Comparison of ENCODE assay signal across 8 mouse cellular contexts in genomic region chr4:120369861-120370366, GRCm38 (mm10). TPM values are rescaled to one million over a fixed set of nuclear protein-coding genes. Genes with fewer than 3 reads are reported as not detected.
DNase-seq lines count a peak whose midpoint lies in the region; ATAC-seq and TF ChIP-seq lines count a peak whose summit lies in the region.

No protein-coding gene starts in this region.

- no peaks in the 10 kb centered on the region for H3K4me1 ChIP-seq in embryonic facial prominence, embryonic 14.5 days (ENCODE audit: control insufficient read depth, insufficient read depth, low read length)
- peaks cover 53% of the 10 kb centered on the region for H3K4me1 ChIP-seq in hindbrain, embryonic 13.5 days (replicated peaks)
- H3K4me1 ChIP-seq in midbrain, embryonic 14.5 days (ENCODE audit: control insufficient read depth, insufficient read depth, low read length): peaks cover 46% of the 10 kb centered on the region
- no peaks in the 10 kb centered on the region for H3K4me1 ChIP-seq in thymus, adult 2 months (replicated peaks; ENCODE audit: control insufficient read depth, insufficient read depth, low read length)
- H3K4me1 ChIP-seq in kidney, embryonic 16.5 days (ENCODE audit: insufficient read depth, low read length): peaks cover 15% of the 10 kb centered on the region

- DNase-seq in gastrocnemius, postnatal 14 days: peak; percentile 15
- DNase-seq in gastrocnemius, adult 8-10 months (ENCODE audit: low spot score in 2 of 2): no peak
- DNase-seq in embryonic facial prominence, embryonic 14.5 days (ENCODE audit: low spot score): peak; percentile 20
- peak; percentile 70 for DNase-seq in midbrain, embryonic 14.5 days
- no peak for DNase-seq in thymus, adult 18-20 months
- DNase-seq in thymus, adult 2 months: no peak

- peak; percentile 51; the same call in 1 of the 2 replicates for ATAC-seq in embryonic facial prominence, embryonic 14.5 days (ENCODE audit: low read depth)
- ATAC-seq in hindbrain, embryonic 13.5 days (ENCODE audit: low FRiP score): peak; percentile 56; the same call in 1 of the 2 replicates
- ATAC-seq in midbrain, embryonic 14.5 days (ENCODE audit: low FRiP score, low TSS enrichment): peak; percentile 59
- ATAC-seq in kidney, embryonic 16.5 days (ENCODE audit: low FRiP score, low TSS enrichment): no peak

- no peak overlapping the region for H3K9ac ChIP-seq in embryonic facial prominence, embryonic 14.5 days (ENCODE audit: low read depth, low read length)
- H3K9ac ChIP-seq in hindbrain, embryonic 13.5 days: 0 out of 2 replicates have a peak overlapping the region, but pooled peaks have one; percentile 35
- H3K9ac ChIP-seq in midbrain, embryonic 14.5 days (replicated peaks; ENCODE audit: low read length): 0 out of 2 replicates have a peak overlapping the region, but pooled peaks have one; percentile 0
- H3K9ac ChIP-seq in kidney, embryonic 16.5 days (replicated peaks; ENCODE audit: low read length): no peak overlapping the region

- H3K27ac ChIP-seq in embryonic facial prominence, embryonic 14.5 days (replicated peaks; ENCODE audit: low read depth, low read length): no peak overlapping the region
- peak overlapping the region; percentile 55 for H3K27ac ChIP-seq in hindbrain, embryonic 13.5 days
- H3K27ac ChIP-seq in midbrain, embryonic 14.5 days (replicated peaks; ENCODE audit: low read depth, low read length): peak overlapping the region; percentile 56
- H3K27ac ChIP-seq in thymus, adult 2 months (ENCODE audit: control insufficient read depth, insufficient read depth, low read length): no peak overlapping the region
- no peak overlapping the region for H3K27ac ChIP-seq in kidney, embryonic 16.5 days (ENCODE audit: low read length)

- no peak overlapping the region for H3K4me3 ChIP-seq in embryonic facial prominence, embryonic 14.5 days (ENCODE audit: low read depth, low read length)
- H3K4me3 ChIP-seq in hindbrain, embryonic 13.5 days: no peak overlapping the region
- H3K4me3 ChIP-seq in midbrain, embryonic 14.5 days (replicated peaks; ENCODE audit: low read depth, low read length): no peak overlapping the region
- H3K4me3 ChIP-seq in thymus, adult 2 months (ENCODE audit: control insufficient read depth, insufficient read depth, low read length): no peak overlapping the region
- no peak overlapping the region for H3K4me3 ChIP-seq in kidney, embryonic 16.5 days (ENCODE audit: low read length)

- no peak for TF ChIP-seq POLR2A in thymus, adult 2 months (IDR thresholded peaks at IDR 0.05; ENCODE audit: control insufficient read depth, extremely low read depth, insufficient read depth, low read length, poor library complexity)

- intact Hi-C loops in gastrocnemius, postnatal 14 days (cut with DNase I; ENCODE audit: low total_unique reads): loop anchor here (5.0 to 10.0 kb wide), 2 partner anchors 143 to 1125 kb away; no protein-coding TSS in a partner anchor

- no peaks in the 10 kb centered on the region for H3K9me3 ChIP-seq in embryonic facial prominence, embryonic 14.5 days (ENCODE audit: control insufficient read depth, low read length)
- H3K9me3 ChIP-seq in hindbrain, embryonic 13.5 days: no peaks in the 10 kb centered on the region
- no peaks in the 10 kb centered on the region for H3K9me3 ChIP-seq in midbrain, embryonic 14.5 days (ENCODE audit: control insufficient read depth, low read length)
- no peaks in the 10 kb centered on the region for H3K9me3 ChIP-seq in kidney, embryonic 16.5 days (ENCODE audit: low read length)

- H3K27me3 ChIP-seq in embryonic facial prominence, embryonic 14.5 days (replicated peaks; ENCODE audit: control insufficient read depth, insufficient read depth, low read length): 0 out of 2 replicates have a peak, but pooled peaks cover 3% of the 10 kb centered on the region
- 0 out of 2 replicates have a peak, but pooled peaks cover 16% of the 10 kb centered on the region for H3K27me3 ChIP-seq in hindbrain, embryonic 13.5 days
- H3K27me3 ChIP-seq in midbrain, embryonic 14.5 days (ENCODE audit: control insufficient read depth, insufficient read depth, low read length): no peaks in the 10 kb centered on the region
- H3K27me3 ChIP-seq in thymus, adult 2 months (ENCODE audit: control insufficient read depth, insufficient read depth, low read length): no peaks in the 10 kb centered on the region
- H3K27me3 ChIP-seq in kidney, embryonic 16.5 days (ENCODE audit: insufficient read depth, low read length): no peaks in the 10 kb centered on the region

- peak overlapping the region; percentile 18; the same call in 1 of the 2 replicates for H3K4me2 ChIP-seq in embryonic facial prominence, embryonic 14.5 days (ENCODE audit: low read depth, low read length)
- H3K4me2 ChIP-seq in hindbrain, embryonic 13.5 days: peak overlapping the region; percentile 19; the same call in 1 of the 2 replicates
- peak overlapping the region; percentile 20 for H3K4me2 ChIP-seq in midbrain, embryonic 14.5 days (ENCODE audit: low read length)
- H3K4me2 ChIP-seq in kidney, embryonic 16.5 days (replicated peaks; ENCODE audit: low read depth, low read length): no peak overlapping the region

- H3K36me3 ChIP-seq in embryonic facial prominence, embryonic 14.5 days (ENCODE audit: control insufficient read depth, insufficient read depth, low read length): no peaks in the 10 kb centered on the region
- no peaks in the 10 kb centered on the region for H3K36me3 ChIP-seq in hindbrain, embryonic 13.5 days
- H3K36me3 ChIP-seq in midbrain, embryonic 14.5 days (ENCODE audit: control insufficient read depth, insufficient read depth, low read length): no peaks in the 10 kb centered on the region
- no peaks in the 10 kb centered on the region for H3K36me3 ChIP-seq in thymus, adult 2 months (ENCODE audit: control insufficient read depth, insufficient read depth, low read length)
- no peaks in the 10 kb centered on the region for H3K36me3 ChIP-seq in kidney, embryonic 16.5 days (ENCODE audit: insufficient read depth, low read length)

- no peak for TF ChIP-seq CTCF in thymus, adult 2 months (IDR thresholded peaks at IDR 0.05; ENCODE audit: borderline replicate concordance, control insufficient read depth, extremely low read depth, insufficient read depth, low read length, poor library complexity)

- WGBS in embryonic facial prominence, embryonic 14.5 days: 22% methylated on average over 10 of the region's 10 CpGs
- WGBS in hindbrain, embryonic 13.5 days: 6% methylated on average over 10 of the region's 10 CpGs
- WGBS in midbrain, embryonic 14.5 days: 3% methylated on average over 10 of the region's 10 CpGs
- WGBS in thymus, adult 2 months: 89% methylated on average over 10 of the region's 10 CpGs
- WGBS in kidney, embryonic 16.5 days: 37% methylated on average over 10 of the region's 10 CpGs

RNA-seq across cellular contexts. Expression of gene Scmh1, which starts 35.2 kb away (rescaled TPM):
- 10 to 100 TPM; 32.2 to 32.5 TPM for total RNA-seq in gastrocnemius, postnatal 14 days (2021)
- total RNA-seq in gastrocnemius, adult 8-10 months (2022): 10 to 100 TPM; 48.4 to 55.5 (median 53.9) TPM
- 31.4 and 33.6 TPM in 2 replicates for polyA plus RNA-seq in embryonic facial prominence, embryonic 14.5 days (2014; fragmentation: Nextera tagmentation; extraction: Ambion mirVana)
- 84.7 and 85.7 TPM in 2 replicates for polyA plus RNA-seq in hindbrain, embryonic 13.5 days (2015; fragmentation: Nextera tagmentation; extraction: Ambion mirVana)
- 83.4 and 84.7 TPM in 2 replicates for polyA plus RNA-seq in midbrain, embryonic 14.5 days (2014; fragmentation: Nextera tagmentation; extraction: Ambion mirVana)
- polyA plus RNA-seq in thymus, adult 2 months (2012; rRNA removed): 41.7 and 48.3 TPM in 2 replicates
- polyA plus RNA-seq in kidney, embryonic 16.5 days (2015; fragmentation: Nextera tagmentation; extraction: Ambion mirVana): 38.0 and 46.7 TPM in 2 replicates

Comparison
In these comparisons a context has a peak if more than half of its experiments do, and no peak if none do; other contexts are left out.
1. DNase-seq: peak in gastrocnemius, postnatal 14 days (single experiment), embryonic facial prominence, embryonic 14.5 days (single experiment) and midbrain, embryonic 14.5 days (single experiment); none in gastrocnemius, adult 8-10 months (0 of 2), thymus, adult 18-20 months (0 of 2) and thymus, adult 2 months (single experiment).
2. H3K27ac ChIP-seq: peak in hindbrain, embryonic 13.5 days (single experiment) and midbrain, embryonic 14.5 days (single experiment); none in embryonic facial prominence, embryonic 14.5 days (single experiment), thymus, adult 2 months (single experiment) and kidney, embryonic 16.5 days (single experiment).
3. H3K9ac ChIP-seq: peak in hindbrain, embryonic 13.5 days (single experiment) and midbrain, embryonic 14.5 days (single experiment); none in embryonic facial prominence, embryonic 14.5 days (single experiment) and kidney, embryonic 16.5 days (single experiment).